Mouse (Mus musculus) embryonic fibroblast, embryonic 13.5 days (primary cell): Measurements from ENCODE around the gene Gm7168. TPM values are rescaled to one million over a fixed set of nuclear protein-coding genes. Genes with fewer than 3 reads are reported as not detected.
"Not testable (repeated sequence)": the region's sequence is repeated elsewhere in the genome, so short reads cannot be mapped to it uniquely, and the experiment has no call there.

Experiments used
- H3K27ac ChIP-seq: 2 replicates; pipeline ENCODE4 v1.5.1; 2012; ENCODE audit warnings: low read length, control low read depth, inconsistent platforms; ENCODE audit not compliant: insufficient read depth
- H3K4me1 ChIP-seq: 2 replicates; pipeline ENCODE4 v1.6.1; 2011; ENCODE audit warnings: low read length; ENCODE audit not compliant: control insufficient read depth, insufficient read depth
- H3K4me3 ChIP-seq: 2 replicates; pipeline ENCODE4 v1.5.1; 2011; ENCODE audit warnings: mild to moderate bottlenecking, control low read depth, low read length; ENCODE audit not compliant: insufficient read depth
- CTCF ChIP-seq: IDR thresholded peaks from 2 replicates; pipeline ENCODE4 v1.5.1; 2011; ENCODE audit warnings: mild to moderate bottlenecking, control low read depth, low read length, moderate library complexity, borderline replicate concordance; ENCODE audit not compliant: insufficient read depth
- POLR2A ChIP-seq: IDR thresholded peaks from 2 replicates; pipeline ENCODE4 v1.6.1; 2011; ENCODE audit warnings: low read depth, mild to moderate bottlenecking, control low read depth, low read length, moderate library complexity
- polyA plus RNA-seq: library from polyadenylated mRNA; stranded (reverse); fragments of >200 nt; gene quantifications from 2 replicates; pipeline ENCODE4 v1.2.4, GENCODE M21; 2011; ENCODE audit warnings: low read depth; ENCODE audit not compliant: missing spikeins, insufficient read length

Gm7168 gene
- not detected in 2 replicates for polyA plus RNA-seq

DNA sequence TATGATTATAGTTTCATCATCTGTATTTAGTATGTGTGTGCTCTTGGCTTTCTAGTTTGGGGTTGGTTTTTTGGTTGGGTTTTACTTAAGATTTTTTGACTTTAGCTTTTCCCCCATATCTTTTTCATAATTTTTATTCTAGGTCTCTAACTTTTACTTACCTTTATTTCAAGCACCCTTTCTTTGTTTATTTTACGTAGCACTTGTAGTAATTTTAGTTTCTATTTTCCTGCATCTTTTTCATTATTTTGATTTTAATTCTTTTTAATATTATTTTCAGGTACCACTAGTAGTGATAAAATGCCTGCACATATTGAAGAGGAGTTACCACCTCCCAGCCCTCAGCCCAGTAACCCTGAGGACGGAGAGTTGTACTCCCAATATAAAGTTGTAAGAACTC is at the start of gene Gm7168:
Gene Gm7168, plus strand, starts transcription at position 301 of the 400 bp plus-strand sequence.
- not testable (repeated sequence) for H3K27ac ChIP-seq, H3K4me1 ChIP-seq, H3K4me3 ChIP-seq

DNA sequence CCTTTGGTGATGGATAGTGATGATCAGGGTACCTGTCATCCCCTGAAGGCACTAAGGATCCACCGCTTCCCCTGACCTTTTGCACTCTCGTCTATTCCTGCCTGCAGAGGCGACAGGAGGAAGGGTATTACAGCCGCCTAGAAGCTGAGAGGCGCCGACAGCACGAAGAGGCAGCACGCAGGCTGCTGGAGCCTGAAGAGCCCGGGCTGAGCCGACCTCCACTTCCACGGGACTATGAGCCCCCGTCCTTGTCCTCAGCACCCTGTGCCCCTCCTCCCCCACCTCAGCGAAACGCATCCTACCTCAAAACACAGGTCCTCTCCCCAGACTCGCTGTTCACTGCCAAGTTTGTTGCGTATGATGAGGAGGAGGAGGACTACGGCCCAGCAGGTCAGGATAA is 49.3 kb upstream of the Gm7168 start:
- H3K4me1 ChIP-seq, result no peaks in the 10 kb centered on the region
- no peak for TF ChIP-seq POLR2A
- TF ChIP-seq CTCF, result no peak
- H3K4me3 ChIP-seq, result no peak overlapping the region
- no peak overlapping the region for H3K27ac ChIP-seq

DNA sequence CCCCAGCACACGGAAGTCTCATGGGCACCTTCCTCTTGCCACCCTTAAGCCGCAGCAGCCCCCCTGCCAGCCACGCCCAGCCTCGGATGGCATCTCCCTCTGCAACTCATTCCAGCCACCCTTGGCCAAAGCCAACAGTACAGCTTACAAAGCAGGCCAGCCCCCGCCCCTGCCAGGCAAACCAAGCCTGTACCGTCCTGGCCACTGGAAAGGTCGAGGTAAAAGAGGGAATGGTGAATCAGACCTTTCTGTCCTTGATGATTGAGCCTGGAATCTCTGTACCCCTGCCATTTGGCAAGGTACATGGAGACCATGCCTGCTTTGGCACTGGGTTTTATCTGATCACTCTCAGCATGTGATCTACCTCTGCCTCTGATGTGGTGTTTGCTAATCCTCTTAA is 48.9 kb upstream of the Gm7168 start:
- Histone ChIP-seq H3K27ac (no peak overlapping the region), H3K4me3 (no peak overlapping the region), H3K4me1 (no peaks in the 10 kb centered on the region)
- TF ChIP-seq CTCF, result no peak
- no peak for TF ChIP-seq POLR2A

- Histone ChIP-seq H3K27ac (no peak overlapping the region), H3K4me1 (no peaks in the 10 kb centered on the region), H3K4me3 (no peak overlapping the region)
- TF ChIP-seq POLR2A (no peak), CTCF (no peak)
Observed at GRCm38 (mm10) chr17:13903793-13904192, 44.4 kb upstream of the Gm7168 start.

GRCm38 (mm10) chr17:13907082-13907481 is 41.1 kb upstream of the Gm7168 start:
- TF ChIP-seq CTCF, result no peak
- no peak for TF ChIP-seq POLR2A
- H3K4me1 ChIP-seq, result no peaks in the 10 kb centered on the region
- no peak overlapping the region for H3K4me3 ChIP-seq
- no peak overlapping the region for H3K27ac ChIP-seq

- H3K4me1 ChIP-seq, result no peaks in the 10 kb centered on the region
- TF ChIP-seq CTCF (no peak), POLR2A (no peak)
- H3K4me3 ChIP-seq, result no peak overlapping the region
- no peak overlapping the region for H3K27ac ChIP-seq
Observed at GRCm38 (mm10) chr17:13907681-13908080, 40.5 kb upstream of the Gm7168 start.

- TF ChIP-seq CTCF (no peak), POLR2A (no peak)
- Histone ChIP-seq H3K27ac (no peak overlapping the region), H3K4me3 (no peak overlapping the region), H3K4me1 (no peaks in the 10 kb centered on the region; the same call in 1 of the 2 replicates)
Observed at GRCm38 (mm10) chr17:13913951-13914350, 34.2 kb upstream of the Gm7168 start.

DNA sequence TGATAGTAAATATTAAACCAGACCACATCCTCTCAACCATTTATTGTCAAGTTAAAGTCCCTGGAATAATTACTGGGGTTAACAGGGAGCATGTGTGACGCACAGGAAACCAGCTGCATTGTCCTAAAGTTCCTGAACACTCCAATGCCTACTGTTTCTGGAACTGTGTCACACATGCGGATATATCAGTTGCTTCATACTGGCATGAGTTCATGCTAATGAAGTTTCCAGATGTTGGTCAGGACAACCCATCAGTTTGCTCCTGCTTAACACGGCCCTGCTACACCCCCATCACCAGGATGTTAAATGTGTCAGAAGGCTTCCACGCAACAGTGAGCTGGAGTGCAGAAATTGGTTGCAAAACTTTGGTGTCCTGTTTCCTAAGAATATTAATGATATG is 33.6 kb upstream of the Gm7168 start:
- Histone ChIP-seq H3K4me1 (no peaks in the 10 kb centered on the region; the same call in 1 of the 2 replicates), H3K27ac (no peak overlapping the region), H3K4me3 (no peak overlapping the region)
- TF ChIP-seq CTCF (no peak), POLR2A (no peak)

DNA sequence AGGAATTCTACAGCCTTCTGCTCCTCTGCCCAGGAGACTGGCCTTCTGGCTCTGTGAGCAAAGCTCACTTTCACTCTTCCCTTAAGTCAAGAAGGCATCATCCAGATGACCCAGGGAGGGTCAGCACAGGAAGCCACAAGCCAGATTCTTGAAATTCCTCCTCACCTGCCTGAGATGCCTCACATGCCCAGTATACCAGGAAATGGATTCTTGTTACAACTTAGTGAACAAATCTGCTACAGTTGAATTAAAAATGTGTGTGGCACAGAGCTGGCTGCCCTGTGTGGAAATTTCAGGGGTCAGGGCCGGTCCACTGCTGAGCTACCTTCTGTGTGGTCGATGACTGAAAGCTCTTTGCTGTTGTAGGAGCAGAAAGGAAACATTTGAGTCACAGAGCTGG is 27.4 kb upstream of the Gm7168 start:
- peak overlapping the region; percentile 34; the same call in 1 of the 2 replicates for H3K27ac ChIP-seq
- H3K4me1 ChIP-seq, result peaks cover 27% of the 10 kb centered on the region
- TF ChIP-seq CTCF (no peak), POLR2A (no peak)
- H3K4me3 ChIP-seq, result no peak overlapping the region

- peaks cover 27% of the 10 kb centered on the region for H3K4me1 ChIP-seq
- no peak overlapping the region for H3K27ac ChIP-seq
- no peak overlapping the region for H3K4me3 ChIP-seq
- TF ChIP-seq CTCF (no peak), POLR2A (no peak)
Observed at GRCm38 (mm10) chr17:13923418-13923817, 24.8 kb upstream of the Gm7168 start.

DNA sequence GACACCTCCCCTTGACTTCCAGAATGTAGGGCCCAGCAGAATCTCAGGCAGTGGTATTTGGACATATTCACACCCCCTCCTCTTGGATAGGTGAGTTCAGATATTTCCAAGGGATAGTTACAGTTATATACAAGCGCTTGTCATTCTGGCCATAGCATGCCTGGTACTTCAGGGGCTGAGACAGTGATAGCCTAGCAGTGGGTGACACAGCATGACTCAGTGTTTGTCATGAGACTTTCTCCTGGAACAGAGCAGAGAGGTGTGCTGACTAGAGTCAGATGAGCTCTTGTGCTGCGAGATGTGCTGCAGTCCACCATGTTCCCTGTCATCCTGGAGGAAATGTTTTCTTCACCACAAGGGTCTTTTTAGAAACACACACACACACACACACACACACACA is 23.6 kb upstream of the Gm7168 start:
- Histone ChIP-seq H3K4me1 (peaks cover 27% of the 10 kb centered on the region), H3K27ac (no peak overlapping the region), H3K4me3 (no peak overlapping the region)
- TF ChIP-seq CTCF (no peak), POLR2A (no peak)
